Mouse (Mus musculus) limb, embryonic 11.5 days (tissue): Measurements from ENCODE around the gene Fam107b. TPM values are rescaled to one million over a fixed set of nuclear protein-coding genes. Genes with fewer than 3 reads are reported as not detected.

Source experiments
- ATAC-seq: fragments of 200-750 bp; cut with Nextera tagmentation; 2 replicates; pipeline ENCODE4 v1.8.0; 2017; ENCODE audit warnings: low read depth; ENCODE audit not compliant: insufficient number of reproducible peaks, low FRiP score, low TSS enrichment
- DNase-seq: peaks from one replicate; pipeline ENCODE4 v3.0.0-alpha.2; 2015; ENCODE audit warnings: low spot score
- H3K27ac ChIP-seq: fragments of 300-500 bp; sonication (generic); replicated peaks from 2 replicates; pipeline ENCODE4 v1.5.1; 2014; ENCODE audit warnings: low read depth, mild to moderate bottlenecking, low read length
- H3K27me3 ChIP-seq: fragments of 300-500 bp; sonication (generic); 2 replicates; pipeline ENCODE4 v1.6.1; 2014; ENCODE audit warnings: mild to moderate bottlenecking, low read length, mixed read lengths; ENCODE audit not compliant: control insufficient read depth, insufficient read depth
- H3K36me3 ChIP-seq: fragments of 300-500 bp; sonication (generic); 2 replicates; pipeline ENCODE4 v1.6.1; 2014; ENCODE audit warnings: mild to moderate bottlenecking, low read length, moderate library complexity, mixed read lengths; ENCODE audit not compliant: control insufficient read depth, insufficient read depth
- H3K4me1 ChIP-seq: fragments of 300-500 bp; sonication (generic); 2 replicates; pipeline ENCODE4 v1.6.1; 2014; ENCODE audit warnings: low read length, mixed read lengths; ENCODE audit not compliant: control insufficient read depth, insufficient read depth
- H3K4me2 ChIP-seq: fragments of 300-500 bp; sonication (generic); 2 replicates; pipeline ENCODE4 v1.6.1; 2014; ENCODE audit warnings: low read depth, mild to moderate bottlenecking, moderate library complexity; ENCODE audit not compliant: severe bottlenecking
- H3K4me3 ChIP-seq: fragments of 300-500 bp; sonication (generic); 2 replicates; pipeline ENCODE4 v1.5.1; 2014; ENCODE audit warnings: low read depth, low read length
- H3K9ac ChIP-seq: fragments of 300-500 bp; sonication (generic); 2 replicates; pipeline ENCODE4 v1.6.1; 2014; ENCODE audit warnings: mild to moderate bottlenecking, low read length
- H3K9me3 ChIP-seq: fragments of 300-500 bp; sonication (generic); 2 replicates; pipeline ENCODE4 v1.6.1; 2016; ENCODE audit warnings: low read length; ENCODE audit not compliant: control insufficient read depth
- WGBS: fragments of 180-500 bp; shearing (Covaris S2); extraction: QIAGEN DNeasy Blood & Tissue Kit; methylation state at CpG from one replicate; pipeline ENCODE4 v1.1.7; 2014; 5-methylcytosine and 5-hydroxymethylcytosine counted together
- polyA plus RNA-seq: library from polyadenylated mRNA; unstranded; fragments of >200 nt; fragmentation: Nextera tagmentation; extraction: Ambion mirVana; gene quantifications from 2 replicates; pipeline ENCODE4 v1.2.1, GENCODE M21; 2014

Fam107b gene
- polyA plus RNA-seq, 1 experiment from 2014 or later, result 61.9 TPM

GRCm38 (mm10) chr2:3623207-3623980 is 53.1 kb downstream of the Fam107b start:
- Histone ChIP-seq H3K9ac (no peak overlapping the region), H3K36me3 (no peaks in the 10 kb centered on the region), H3K4me3 (no peak overlapping the region), H3K4me1 (no peaks in the 10 kb centered on the region), H3K9me3 (no peaks in the 10 kb centered on the region), H3K27me3 (no peaks in the 10 kb centered on the region), H3K27ac (no peak overlapping the region), H3K4me2 (no peak overlapping the region)
- 91% methylated on average over 7 of the region's 7 CpGs for WGBS
- no peak for ATAC-seq
- no peak for DNase-seq

DNA sequence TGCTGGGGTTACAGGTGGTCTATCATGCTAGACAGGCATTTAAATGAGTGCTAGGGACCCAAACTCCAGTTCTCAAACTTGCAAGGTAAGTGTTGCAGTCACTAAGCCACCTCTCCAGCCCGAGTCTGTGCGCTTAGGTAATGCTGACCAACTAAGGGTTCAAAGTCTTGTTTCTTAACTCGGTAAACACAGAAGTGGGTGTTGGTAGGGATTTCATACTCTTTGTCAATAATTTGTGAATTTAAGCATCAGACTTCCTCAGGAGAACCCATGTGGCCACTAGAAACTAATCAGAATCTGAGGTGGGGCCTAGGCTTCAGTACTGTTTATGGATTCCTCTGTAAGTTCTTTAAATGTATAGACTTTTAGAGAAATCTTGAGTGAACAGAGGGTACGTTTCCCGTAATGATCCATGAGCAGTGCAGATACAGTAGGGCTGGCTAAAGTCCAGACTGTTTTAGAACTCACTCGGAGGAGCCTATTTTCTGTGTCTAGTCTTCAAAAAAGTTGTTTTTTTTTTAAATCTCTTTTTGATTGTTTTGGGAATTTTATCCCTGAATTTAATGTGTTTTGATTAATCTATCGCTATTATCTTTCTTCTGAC is 53.8 kb downstream of the Fam107b start:
- Histone ChIP-seq H3K27ac (no peak overlapping the region), H3K4me3 (no peak overlapping the region), H3K9me3 (no peaks in the 10 kb centered on the region), H3K27me3 (no peaks in the 10 kb centered on the region), H3K4me1 (no peaks in the 10 kb centered on the region), H3K4me2 (no peak overlapping the region), H3K9ac (no peak overlapping the region), H3K36me3 (no peaks in the 10 kb centered on the region)
- DNase-seq (no peak), ATAC-seq (no peak)
- WGBS, result 94% methylated on average over 7 of the region's 7 CpGs

- Histone ChIP-seq H3K9me3 (no peaks in the 10 kb centered on the region), H3K4me1 (no peaks in the 10 kb centered on the region), H3K27me3 (no peaks in the 10 kb centered on the region), H3K9ac (no peak overlapping the region), H3K36me3 (no peaks in the 10 kb centered on the region), H3K4me3 (no peak overlapping the region), H3K27ac (no peak overlapping the region), H3K4me2 (no peak overlapping the region)
- ATAC-seq, result no peak
- WGBS, result 84% methylated on average over 6 of the region's 6 CpGs
- DNase-seq, result no peak
Measured at GRCm38 (mm10) chr2:3629096-3629495, 58.8 kb downstream of the Fam107b start.

DNA sequence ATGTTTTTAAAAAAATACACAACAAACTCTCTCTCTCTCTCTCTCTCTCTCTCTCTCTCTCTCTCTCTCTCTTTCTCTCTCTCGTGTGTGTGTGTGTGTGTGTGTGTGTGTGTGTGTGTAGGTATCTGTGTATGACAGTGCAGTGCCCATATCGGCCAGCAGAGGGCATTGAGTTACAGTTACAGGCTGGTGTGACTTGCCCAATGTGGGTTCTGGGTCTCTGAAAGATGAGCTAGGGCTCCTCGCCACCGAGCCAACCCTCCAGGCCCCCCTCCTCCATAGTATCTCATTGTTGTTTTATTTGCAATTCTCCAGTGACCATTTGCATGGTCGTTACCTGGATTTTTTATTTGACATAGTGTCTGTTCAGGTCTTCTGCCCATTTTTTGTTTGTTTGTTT is 59.5 kb downstream of the Fam107b start:
- Histone ChIP-seq H3K4me3 (no peak overlapping the region), H3K9ac (no peak overlapping the region), H3K9me3 (no peaks in the 10 kb centered on the region), H3K4me1 (no peaks in the 10 kb centered on the region), H3K4me2 (no peak overlapping the region), H3K27ac (no peak overlapping the region), H3K27me3 (no peaks in the 10 kb centered on the region), H3K36me3 (no peaks in the 10 kb centered on the region)
- WGBS, result 90% methylated on average over 5 of the region's 5 CpGs
- ATAC-seq (no peak), DNase-seq (peak; percentile 23)

DNA sequence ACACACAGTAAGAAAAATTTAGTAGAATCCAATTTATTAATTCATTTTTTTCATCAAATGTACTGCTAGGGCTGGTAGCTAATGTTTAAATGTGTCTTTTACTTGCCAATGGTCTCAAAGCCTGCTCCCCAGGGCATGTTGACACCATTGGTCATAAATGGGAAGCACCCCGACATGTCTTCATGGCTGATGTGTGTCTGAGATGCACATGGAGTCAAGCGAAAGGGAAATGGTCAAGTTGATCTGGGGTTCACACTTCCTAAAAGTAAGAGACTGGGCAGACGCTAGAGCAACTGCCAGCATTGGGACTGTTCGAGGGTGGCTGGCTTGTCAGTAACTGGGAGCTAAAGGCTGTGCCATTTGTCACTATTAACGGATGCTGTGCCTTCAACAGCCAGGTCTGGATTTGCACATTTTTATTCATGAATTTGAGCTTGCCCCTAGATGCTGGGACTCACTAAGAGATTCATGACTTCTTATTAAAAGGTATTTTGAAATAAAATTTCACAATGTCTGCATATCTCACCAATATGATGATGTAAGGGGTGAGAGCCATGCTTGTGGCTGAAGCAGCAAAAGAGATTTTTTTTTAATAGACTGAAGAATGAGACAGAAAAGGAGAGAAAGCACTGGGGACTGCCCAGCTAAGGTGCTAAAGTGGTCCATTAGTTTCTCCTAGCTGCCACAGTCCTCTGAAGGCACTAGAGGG is 60.6 kb downstream of the Fam107b start:
- WGBS, result 86% methylated on average over 5 of the region's 5 CpGs
- no peak for DNase-seq

DNA sequence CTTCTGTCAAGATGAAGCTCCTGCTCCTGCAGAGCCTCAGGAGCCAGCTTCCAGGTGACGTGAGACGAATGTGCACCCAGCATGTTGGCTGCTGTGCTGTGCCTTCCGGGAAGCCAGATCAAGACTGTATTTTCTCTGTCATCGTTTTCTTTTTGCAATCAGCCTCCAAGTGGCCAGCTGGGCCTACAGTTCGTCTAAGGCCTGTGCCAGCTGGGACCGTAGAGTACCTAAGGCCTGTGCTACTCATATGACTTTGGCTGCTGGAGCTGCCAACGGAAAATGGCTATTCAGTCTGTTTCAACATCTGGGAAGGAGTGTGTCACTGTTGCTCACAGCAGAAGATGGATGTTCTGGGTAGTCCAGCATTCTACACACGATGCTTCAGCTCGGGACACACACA is 62.8 kb downstream of the Fam107b start:
- H3K27me3 ChIP-seq, result no peaks in the 10 kb centered on the region
- no peak for ATAC-seq
- no peak overlapping the region for H3K27ac ChIP-seq
- no peak overlapping the region for H3K4me3 ChIP-seq
- DNase-seq, result no peak
- 81% methylated on average over 9 of the region's 9 CpGs for WGBS
- no peak overlapping the region for H3K4me2 ChIP-seq
- no peaks in the 10 kb centered on the region for H3K4me1 ChIP-seq
- H3K36me3 ChIP-seq, result no peaks in the 10 kb centered on the region
- no peak overlapping the region for H3K9ac ChIP-seq
- no peaks in the 10 kb centered on the region for H3K9me3 ChIP-seq

More for the DNA sequence above, 60.6 kb downstream of the Fam107b start:
- Histone ChIP-seq H3K4me3 (no peak overlapping the region), H3K9ac (no peak overlapping the region), H3K27ac (no peak overlapping the region), H3K4me1 (no peaks in the 10 kb centered on the region), H3K36me3 (no peaks in the 10 kb centered on the region), H3K9me3 (no peaks in the 10 kb centered on the region), H3K4me2 (no peak overlapping the region), H3K27me3 (no peaks in the 10 kb centered on the region)
- ATAC-seq, result no peak

DNA sequence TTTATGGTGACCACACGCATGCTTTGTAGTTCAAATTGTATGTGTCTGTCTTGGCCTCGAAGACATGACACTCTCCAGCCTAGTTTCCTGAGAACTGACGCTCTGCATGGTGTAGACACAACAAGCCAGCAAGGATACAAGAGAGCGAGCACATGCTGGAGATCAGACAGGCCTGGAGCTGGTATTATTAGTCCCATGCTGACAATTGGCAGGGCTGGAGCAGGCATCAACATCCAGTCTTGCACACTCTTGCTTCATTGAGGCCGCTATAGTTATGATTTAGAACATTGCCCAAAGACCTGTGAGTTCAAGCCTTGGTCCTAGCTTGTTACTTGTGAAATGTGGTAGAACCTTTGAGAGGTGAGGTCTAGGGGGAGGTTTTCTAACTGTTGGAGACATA is 66.5 kb downstream of the Fam107b start:
- H3K9ac ChIP-seq, result no peak overlapping the region
- no peak overlapping the region for H3K4me3 ChIP-seq
- no peaks in the 10 kb centered on the region for H3K36me3 ChIP-seq
- WGBS, result 91% methylated on average over 5 of the region's 5 CpGs
- no peaks in the 10 kb centered on the region for H3K9me3 ChIP-seq
- no peaks in the 10 kb centered on the region for H3K27me3 ChIP-seq
- ATAC-seq (no peak), DNase-seq (no peak)
- no peak overlapping the region for H3K4me2 ChIP-seq
- H3K27ac ChIP-seq, result no peak overlapping the region
- no peaks in the 10 kb centered on the region for H3K4me1 ChIP-seq

DNA sequence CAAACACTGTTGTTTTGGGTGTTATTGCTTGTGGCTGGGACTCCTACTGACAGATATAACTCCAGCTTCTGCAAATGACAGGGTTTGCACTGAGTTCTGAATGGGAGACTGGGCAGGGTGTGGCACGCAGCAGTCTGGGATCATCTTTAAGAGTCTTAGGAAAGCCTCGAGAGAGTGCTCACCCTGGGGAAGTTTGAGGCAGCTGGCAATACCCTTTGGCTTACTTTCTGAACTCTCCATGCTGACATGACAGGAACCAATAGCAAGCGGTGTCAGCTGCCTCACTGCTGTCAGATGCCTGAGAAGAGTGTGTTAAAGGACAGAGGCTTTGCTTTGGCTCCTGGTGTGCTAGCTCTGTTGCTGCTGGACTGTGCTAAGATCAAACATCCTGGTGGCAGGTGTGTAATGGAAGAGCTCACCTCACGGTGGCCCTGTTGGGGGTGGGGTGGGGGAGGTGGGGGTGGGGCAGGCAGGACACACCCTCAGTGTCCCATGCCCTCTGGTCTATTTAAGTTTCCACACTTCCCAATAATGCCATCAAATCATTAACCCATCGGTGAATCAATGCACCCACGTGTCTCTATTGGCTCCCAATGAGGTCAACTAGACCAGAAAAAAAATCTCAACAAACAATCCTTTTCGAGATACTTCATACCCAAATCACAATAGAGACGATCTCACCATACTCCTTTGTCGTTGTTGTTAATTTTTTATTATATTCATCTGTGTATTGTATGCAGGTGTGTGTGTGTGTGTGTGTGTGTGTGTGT is 70.9 kb downstream of the Fam107b start:
- no peaks in the 10 kb centered on the region for H3K9me3 ChIP-seq
- no peaks in the 10 kb centered on the region for H3K36me3 ChIP-seq
- no peak for ATAC-seq
- no peak for DNase-seq
- no peaks in the 10 kb centered on the region for H3K4me1 ChIP-seq
- no peak overlapping the region for H3K4me2 ChIP-seq
- WGBS, result 73% methylated on average over 9 of the region's 9 CpGs
- no peaks in the 10 kb centered on the region for H3K27me3 ChIP-seq
- no peak overlapping the region for H3K27ac ChIP-seq
- no peak overlapping the region for H3K9ac ChIP-seq
- no peak overlapping the region for H3K4me3 ChIP-seq
